Mouse (Mus musculus) stomach, postnatal 0 days (tissue): ENCODE data around the gene Vmn2r65.

Source experiments
- CTCF ChIP-seq: IDR thresholded peaks from 2 replicates; pipeline ENCODE4 v1.5.1; 2016; ENCODE audit warnings: antibody characterized with exemption, low read depth, mild to moderate bottlenecking, moderate library complexity
- EP300 ChIP-seq: optimal IDR thresholded peaks from 2 replicates; pipeline ENCODE3; 2016; ENCODE audit warnings: antibody characterized with exemption

DNA sequence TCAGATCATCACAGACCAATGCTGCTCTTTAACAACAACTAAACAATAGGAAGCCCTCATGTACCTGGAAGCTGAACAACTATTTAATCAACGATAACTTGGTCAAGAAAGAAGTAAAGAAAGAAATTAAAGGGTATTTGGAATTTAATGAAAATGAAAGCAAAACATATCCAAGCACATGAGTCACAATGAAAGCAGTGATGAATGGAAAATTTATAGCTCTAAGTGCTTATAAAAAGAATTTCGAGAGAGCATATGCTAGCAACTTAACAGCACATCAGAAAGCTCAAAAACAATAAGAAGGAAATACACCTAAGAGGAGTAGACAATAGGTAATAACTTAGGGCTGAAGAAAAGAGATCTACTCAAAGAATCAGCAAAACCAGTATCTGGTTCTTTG is 32.8 kb upstream of the Vmn2r65 start:
- no peak for TF ChIP-seq CTCF
- no peak for TF ChIP-seq EP300
